Mouse (Mus musculus): Measurements from ENCODE around the gene Agpat3. TPM values are rescaled to one million over a fixed set of nuclear protein-coding genes. Genes with fewer than 3 reads are reported as not detected.

Agpat3 gene
- total RNA-seq, 2 experiments from 2014 or later, result 203 to 217 TPM

- no peak for DNase-seq (ENCODE audit: low spot score in 2 of 2)
Observed at GRCm38 (mm10) chr10:78325916-78326647, 26.2 kb downstream of the Agpat3 start.

GRCm38 (mm10) chr10:78324556-78325164 lies 27.6 kb downstream of the Agpat3 start:
- no peak for DNase-seq (ENCODE audit: low spot score in 2 of 2)

DNA sequence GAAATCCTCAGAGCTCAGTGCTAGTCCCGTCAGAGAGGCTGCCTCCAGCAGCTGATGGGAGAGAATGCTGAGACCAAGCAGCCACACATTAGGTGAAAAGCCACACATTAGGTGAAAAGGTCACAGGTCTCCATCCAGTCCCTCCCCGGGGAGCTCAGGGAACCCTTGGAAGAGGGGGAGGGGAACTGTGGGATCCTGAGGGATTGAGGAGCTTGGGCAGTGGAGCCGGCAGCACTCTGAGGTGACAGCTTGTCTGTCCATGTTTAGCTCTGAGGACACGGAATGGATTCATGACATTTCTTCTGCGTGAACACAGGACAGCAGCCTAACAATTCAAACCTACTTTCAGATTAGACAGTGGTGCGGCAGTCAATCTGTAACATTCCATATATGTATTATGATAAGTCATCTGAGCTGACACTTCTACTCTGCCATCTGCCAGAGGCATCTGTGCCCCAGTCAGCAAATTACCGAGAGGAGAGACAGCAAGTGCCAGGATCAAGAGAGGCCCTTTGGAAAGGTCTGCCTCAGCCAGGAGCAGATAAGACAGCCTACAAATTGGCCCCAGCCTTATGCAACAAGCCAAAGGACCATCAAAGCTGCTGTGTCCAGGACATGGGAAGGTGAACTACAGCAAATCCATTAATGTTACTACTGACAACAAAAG lies 28.9 kb downstream of the Agpat3 start:
- DNase-seq (ENCODE audit: low spot score in 2 of 2), result no peak

DNA sequence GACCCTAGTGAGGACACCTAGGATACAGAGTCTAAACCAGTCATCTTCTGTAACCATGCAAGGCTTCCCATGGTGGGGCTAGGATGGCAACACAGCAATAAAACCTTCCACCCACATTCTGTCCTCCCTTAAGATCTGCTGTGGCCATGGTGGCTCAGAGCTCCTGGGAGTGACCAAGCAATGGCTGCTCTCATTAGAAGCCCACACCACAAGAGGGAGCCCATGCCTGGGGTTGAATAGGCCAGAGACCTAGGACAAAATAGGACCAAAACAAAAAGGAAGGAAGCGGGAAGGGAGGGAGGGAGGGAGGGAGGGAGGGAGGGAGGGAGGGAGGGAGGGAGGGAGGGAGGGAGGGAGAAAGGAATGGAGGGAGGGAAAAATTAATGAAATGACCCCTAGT lies 29.5 kb downstream of the Agpat3 start:
- no peak for DNase-seq (ENCODE audit: low spot score in 2 of 2)

DNA sequence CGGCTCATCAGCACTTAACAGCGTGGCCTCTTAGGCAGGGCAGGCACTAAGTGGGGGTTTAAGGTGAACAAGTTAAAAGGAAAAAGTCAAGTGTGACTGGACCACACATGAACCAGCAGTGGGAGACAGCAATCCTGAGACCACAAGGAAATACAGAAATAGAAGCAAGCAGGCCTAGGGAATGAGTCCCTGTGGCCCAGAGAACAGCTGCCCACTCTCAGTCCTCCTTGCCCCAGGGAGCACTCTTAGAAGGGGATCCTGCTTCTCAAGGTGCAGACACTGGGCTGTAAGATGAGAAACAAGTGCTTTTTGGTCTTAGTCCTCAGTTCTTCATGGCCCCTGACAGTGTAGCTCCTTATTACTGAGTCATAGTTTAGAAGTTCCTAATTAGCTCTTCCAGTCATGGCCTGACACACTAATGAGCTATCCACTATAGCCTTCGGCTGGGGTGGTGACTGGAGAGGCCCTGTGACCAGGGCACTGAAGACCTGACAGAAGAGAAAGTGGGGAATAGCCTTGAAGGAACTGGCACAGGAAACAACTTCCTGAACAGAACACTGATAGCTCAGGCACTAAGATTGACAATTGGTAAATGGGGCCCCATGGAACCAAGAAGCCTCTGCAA lies 31.0 kb downstream of the Agpat3 start:
- DNase-seq (ENCODE audit: low spot score in 2 of 2), result no peak

- DNase-seq (ENCODE audit: low spot score in 2 of 2), result no peak
Observed at GRCm38 (mm10) chr10:78320526-78320925, 31.8 kb downstream of the Agpat3 start.

DNA sequence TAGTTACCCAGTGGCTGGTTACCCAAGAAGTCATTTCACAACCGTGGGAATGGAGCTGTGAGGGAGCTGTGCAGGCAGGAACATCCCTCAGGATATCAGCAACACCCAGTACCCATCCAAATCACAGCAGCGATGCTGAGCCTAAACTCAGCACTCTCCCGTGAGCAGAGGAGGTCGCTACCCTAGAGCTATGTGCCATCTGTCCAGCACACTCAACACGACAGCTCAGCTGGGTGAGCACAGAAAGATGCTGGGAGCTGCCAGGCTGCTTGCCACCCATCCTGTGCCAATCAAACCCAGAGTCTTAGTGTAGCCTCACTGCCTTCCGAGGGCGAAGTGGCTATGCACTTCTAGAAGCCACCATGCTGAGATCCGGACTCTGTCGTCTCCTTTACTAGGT lies 32.3 kb downstream of the Agpat3 start:
- no peak for DNase-seq (ENCODE audit: low spot score in 2 of 2)

GRCm38 (mm10) chr10:78317270-78317923 lies 34.9 kb downstream of the Agpat3 start:
- no peak for DNase-seq (ENCODE audit: low spot score in 2 of 2)

- no peak for DNase-seq (ENCODE audit: low spot score in 2 of 2)
Observed at GRCm38 (mm10) chr10:78316228-78317087, 35.8 kb downstream of the Agpat3 start.

GRCm38 (mm10) chr10:78315145-78315544 lies 37.1 kb downstream of the Agpat3 start:
- no peak for DNase-seq (ENCODE audit: low spot score in 2 of 2)

DNA sequence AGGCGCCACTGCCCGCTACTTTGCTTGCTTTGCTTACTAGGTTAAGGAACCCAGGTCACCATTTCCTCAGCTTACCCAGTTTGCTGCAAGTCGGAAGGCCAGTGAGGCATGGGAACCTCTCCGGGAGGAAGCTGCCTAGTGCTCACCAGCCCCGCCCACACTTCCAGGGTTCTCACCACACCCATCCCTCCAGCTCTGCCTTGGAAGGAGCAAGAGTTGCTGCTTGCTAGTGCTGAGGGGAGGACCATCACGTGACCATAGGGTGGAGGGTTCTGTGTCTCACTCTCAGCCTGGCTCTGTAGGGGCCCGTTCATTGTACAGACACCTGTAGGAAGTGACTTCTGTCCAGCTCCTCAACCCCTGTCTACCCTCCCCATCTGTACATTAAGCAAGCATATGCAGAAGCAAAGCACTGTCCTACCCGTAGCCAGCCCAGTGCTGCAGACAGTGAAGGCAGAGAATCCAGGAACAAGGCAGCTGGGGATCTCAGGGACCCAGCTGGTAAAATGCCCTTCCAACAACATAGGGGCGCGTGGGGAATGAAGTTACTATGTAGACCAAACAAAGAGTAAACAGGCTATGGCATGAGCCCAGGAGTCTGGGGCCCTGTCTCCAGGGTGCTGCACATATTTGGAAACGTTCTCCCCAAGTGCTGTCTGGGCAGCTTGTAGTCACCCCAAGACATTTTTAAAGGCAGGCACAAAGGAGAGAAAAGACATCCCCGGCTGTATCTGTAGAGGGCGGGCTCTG lies 40.2 kb downstream of the Agpat3 start:
- no peak for DNase-seq (ENCODE audit: low spot score in 2 of 2)

DNA sequence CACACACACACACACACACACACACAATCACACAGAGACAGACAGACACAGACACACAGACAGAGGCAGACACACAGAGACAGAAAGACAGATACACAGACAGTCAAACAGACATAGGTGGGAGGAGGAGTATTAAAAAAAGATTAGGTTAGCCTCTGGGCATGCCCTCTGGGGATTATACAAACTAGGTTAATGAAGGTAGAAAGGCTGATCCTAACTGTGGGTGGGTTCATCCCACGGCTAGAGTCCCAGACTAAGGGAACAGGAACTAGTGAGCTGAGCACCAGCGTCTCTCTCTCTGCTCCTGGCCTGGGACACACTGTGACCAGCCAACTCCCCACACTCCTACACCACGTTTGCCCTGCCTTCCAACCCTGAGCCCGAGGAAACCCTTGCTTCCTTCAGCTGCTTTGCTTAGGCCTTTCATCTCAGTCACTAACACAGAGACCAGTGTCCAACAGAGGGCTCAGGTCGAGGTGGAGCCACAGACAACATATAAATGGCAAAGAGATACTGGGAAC lies 41.5 kb downstream of the Agpat3 start:
- DNase-seq (ENCODE audit: low spot score in 2 of 2), result no peak

DNA sequence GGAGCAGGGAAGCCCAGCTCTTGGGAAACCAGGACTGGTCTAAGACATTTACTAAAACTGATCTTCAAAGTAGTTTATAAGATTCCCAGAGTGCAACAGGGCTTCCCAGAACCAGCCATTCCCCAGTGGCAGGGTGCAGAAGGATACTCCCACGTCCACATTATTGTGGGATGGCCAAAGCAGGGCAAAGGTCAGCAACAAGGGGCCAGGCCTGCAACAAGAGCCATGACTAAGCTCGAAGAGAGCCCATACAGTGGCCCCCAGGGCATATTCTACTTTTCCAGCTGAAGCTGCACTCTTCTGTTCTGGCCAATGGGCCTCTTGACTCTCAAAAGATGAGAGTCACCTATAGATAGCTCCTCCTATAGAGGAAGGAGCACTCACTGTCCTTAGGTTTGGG lies 43.7 kb downstream of the Agpat3 start:
- DNase-seq (ENCODE audit: low spot score in 2 of 2), result no peak

GRCm38 (mm10) chr10:78307391-78307790 lies 44.9 kb downstream of the Agpat3 start:
- DNase-seq (ENCODE audit: low spot score in 2 of 2), result no peak

DNA sequence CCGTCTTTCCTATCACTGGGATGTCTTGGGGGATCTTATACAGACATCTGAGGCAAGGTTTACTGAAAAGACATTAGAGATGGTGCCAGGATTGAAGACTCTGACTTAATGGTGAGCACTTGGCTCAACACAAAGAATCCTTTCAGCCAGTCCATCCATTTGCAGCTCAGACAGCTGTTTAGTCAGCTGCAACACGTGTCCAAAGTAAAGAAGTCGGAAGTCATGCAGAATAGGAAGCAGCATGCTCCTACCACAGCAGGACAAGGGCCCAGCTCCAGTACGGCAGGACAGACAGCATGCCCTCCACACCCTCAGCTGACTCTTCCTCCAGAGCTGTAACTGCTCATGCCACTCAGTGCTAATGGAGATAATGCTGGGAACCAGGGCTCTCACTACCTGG lies 46.3 kb downstream of the Agpat3 start:
- DNase-seq (ENCODE audit: low spot score in 2 of 2), result no peak

DNA sequence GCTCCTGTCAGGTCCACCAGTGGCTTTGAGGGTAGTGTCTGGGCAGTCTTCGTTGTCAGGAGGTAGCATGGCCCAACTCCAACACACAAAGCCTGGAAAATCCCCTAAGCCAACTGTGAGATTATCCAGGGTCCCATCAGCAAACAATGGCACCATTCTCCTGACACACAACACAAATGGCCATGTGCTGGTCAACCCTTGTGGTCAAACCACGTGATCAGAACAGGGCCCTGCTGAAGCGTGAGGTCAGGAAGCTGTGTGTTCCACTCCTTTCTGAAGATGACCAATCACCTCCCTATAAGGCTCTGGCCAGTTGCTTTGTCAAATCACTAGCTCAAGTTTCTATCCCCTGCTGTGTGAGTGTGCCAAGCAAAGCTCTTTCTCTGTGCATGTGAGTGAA lies 47.3 kb downstream of the Agpat3 start:
- DNase-seq (ENCODE audit: low spot score in 2 of 2), result no peak

- DNase-seq (ENCODE audit: low spot score in 2 of 2), result no peak
Observed at GRCm38 (mm10) chr10:78303675-78304074, 48.6 kb downstream of the Agpat3 start.

GRCm38 (mm10) chr10:78300061-78300460 lies 52.2 kb downstream of the Agpat3 start:
- no peak for DNase-seq (ENCODE audit: low spot score in 2 of 2)

Measured in adrenal gland, postnatal 4 days (tissue).